Mouse (Mus musculus) hindbrain, embryonic 16.5 days (tissue): ENCODE measurements at regions not wholly inside any gene's neighbourhood (a gene's known extent, or its start where the extent isn't known, plus 50 kb on each side); places are given as distances from the start of the nearest gene placed in this dataset.
A peak's percentile ranks its signal among the peaks of the same experiment; 100 is the strongest.

ENCODE experiments used
- ATAC-seq: fragments of 200-750 bp; cut with Nextera tagmentation; 2 replicates; pipeline ENCODE4 v1.8.0; 2017; ENCODE audit warnings: moderate TSS enrichment, moderate library complexity
- H3K27ac ChIP-seq: fragments of 300-500 bp; sonication (generic); 2 replicates; pipeline ENCODE4 v1.5.1; 2014; ENCODE audit warnings: low read depth, mild to moderate bottlenecking, control low read depth, low read length, moderate library complexity
- H3K27me3 ChIP-seq: fragments of 300-500 bp; sonication (generic); replicated peaks from 2 replicates; pipeline ENCODE4 v1.6.1; 2014; ENCODE audit warnings: low read length; ENCODE audit not compliant: control insufficient read depth, insufficient read depth
- H3K36me3 ChIP-seq: fragments of 300-500 bp; sonication (generic); 2 replicates; pipeline ENCODE4 v1.6.1; 2014; ENCODE audit warnings: mild to moderate bottlenecking, low read length, moderate library complexity, mixed read lengths; ENCODE audit not compliant: control insufficient read depth, insufficient read depth
- H3K4me1 ChIP-seq: fragments of 300-500 bp; sonication (generic); 2 replicates; pipeline ENCODE4 v1.6.1; 2014; ENCODE audit warnings: low read depth, low read length; ENCODE audit not compliant: control insufficient read depth, insufficient read depth
- H3K4me2 ChIP-seq: fragments of 300-500 bp; sonication (generic); 2 replicates; pipeline ENCODE4 v1.6.1; 2014; ENCODE audit warnings: mild to moderate bottlenecking, low read length, control low read depth, moderate library complexity
- H3K4me3 ChIP-seq: fragments of 300-500 bp; sonication (generic); 2 replicates; pipeline ENCODE4 v1.5.1; 2014; ENCODE audit warnings: mild to moderate bottlenecking, low read length, control low read depth, moderate library complexity
- H3K9ac ChIP-seq: fragments of 300-500 bp; sonication (generic); 2 replicates; pipeline ENCODE4 v1.6.1; 2014; ENCODE audit warnings: low read depth, mild to moderate bottlenecking, control low read depth, low read length, moderate library complexity
- H3K9me3 ChIP-seq: fragments of 300-500 bp; sonication (generic); 2 replicates; pipeline ENCODE4 v1.6.1; 2014; ENCODE audit warnings: mild to moderate bottlenecking, low read length, moderate library complexity; ENCODE audit not compliant: control insufficient read depth
- WGBS: fragments of 180-500 bp; shearing (Covaris S2); extraction: QIAGEN DNeasy Blood & Tissue Kit; methylation state at CpG from one replicate; pipeline ENCODE4 v1.1.7; 2014; 5-methylcytosine and 5-hydroxymethylcytosine counted together

- Histone ChIP-seq H3K4me3 (no peak overlapping the region), H3K36me3 (no peaks in the 10 kb centered on the region), H3K9me3 (no peaks in the 10 kb centered on the region), H3K27me3 (no peaks in the 10 kb centered on the region), H3K27ac (no peak overlapping the region), H3K4me1 (no peaks in the 10 kb centered on the region), H3K4me2 (no peak overlapping the region), H3K9ac (no peak overlapping the region)
- peak; percentile 45; the same call in 1 of the 2 replicates for ATAC-seq
- WGBS, result 34% methylated on average over 2 of the region's 2 CpGs
Measured at GRCm38 (mm10) chr1:28677700-28678099, 102.4 kb downstream of the Gm597 start.

- no peak overlapping the region for H3K4me3 ChIP-seq
- no peak overlapping the region for H3K9ac ChIP-seq
- ATAC-seq, result no peak
- H3K27ac ChIP-seq, result no peak overlapping the region
- H3K4me1 ChIP-seq, result no peaks in the 10 kb centered on the region
- 33% methylated on average over 1 of the region's 1 CpGs for WGBS
- H3K4me2 ChIP-seq, result no peak overlapping the region
- H3K9me3 ChIP-seq, result no peaks in the 10 kb centered on the region
- H3K27me3 ChIP-seq, result no peaks in the 10 kb centered on the region
- no peaks in the 10 kb centered on the region for H3K36me3 ChIP-seq
Measured at GRCm38 (mm10) chr1:28675336-28675735, 104.7 kb downstream of the Gm597 start.

DNA sequence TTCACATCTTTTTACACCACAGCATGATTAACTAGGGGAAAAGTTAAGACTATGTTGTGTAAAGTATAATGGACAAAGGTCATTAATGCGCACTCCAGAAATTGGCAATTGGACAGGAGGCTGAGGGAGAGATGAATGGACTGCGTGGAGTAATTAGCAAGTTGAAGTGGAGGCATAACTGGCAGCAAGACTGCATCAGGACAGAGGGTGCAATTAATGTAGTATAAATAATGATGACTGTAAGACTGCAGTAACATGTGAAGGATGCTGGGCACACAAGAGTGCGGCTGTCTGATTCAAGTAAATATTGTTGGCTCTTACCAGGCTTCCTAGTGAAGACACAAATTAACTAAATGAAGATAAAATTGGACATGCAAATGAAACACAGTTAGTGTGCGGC, 139.2 kb downstream of the Gm597 start:
- H3K27me3 ChIP-seq, result no peaks in the 10 kb centered on the region
- H3K9ac ChIP-seq, result no peak overlapping the region
- no peaks in the 10 kb centered on the region for H3K9me3 ChIP-seq
- no peak for ATAC-seq
- H3K4me1 ChIP-seq, result no peaks in the 10 kb centered on the region
- no peaks in the 10 kb centered on the region for H3K36me3 ChIP-seq
- H3K4me3 ChIP-seq, result no peak overlapping the region
- 66% methylated on average over 4 of the region's 4 CpGs for WGBS
- H3K27ac ChIP-seq, result no peak overlapping the region
- no peak overlapping the region for H3K4me2 ChIP-seq

- no peak for ATAC-seq
- H3K4me2 ChIP-seq, result no peak overlapping the region
- H3K4me3 ChIP-seq, result no peak overlapping the region
- no peaks in the 10 kb centered on the region for H3K9me3 ChIP-seq
- H3K4me1 ChIP-seq, result no peaks in the 10 kb centered on the region
- H3K9ac ChIP-seq, result no peak overlapping the region
- H3K27ac ChIP-seq, result no peak overlapping the region
- H3K36me3 ChIP-seq, result no peaks in the 10 kb centered on the region
- no peaks in the 10 kb centered on the region for H3K27me3 ChIP-seq
- 91% methylated on average over 9 of the region's 9 CpGs for WGBS
Measured at GRCm38 (mm10) chr1:28622745-28623144, 157.3 kb downstream of the Gm597 start.

DNA sequence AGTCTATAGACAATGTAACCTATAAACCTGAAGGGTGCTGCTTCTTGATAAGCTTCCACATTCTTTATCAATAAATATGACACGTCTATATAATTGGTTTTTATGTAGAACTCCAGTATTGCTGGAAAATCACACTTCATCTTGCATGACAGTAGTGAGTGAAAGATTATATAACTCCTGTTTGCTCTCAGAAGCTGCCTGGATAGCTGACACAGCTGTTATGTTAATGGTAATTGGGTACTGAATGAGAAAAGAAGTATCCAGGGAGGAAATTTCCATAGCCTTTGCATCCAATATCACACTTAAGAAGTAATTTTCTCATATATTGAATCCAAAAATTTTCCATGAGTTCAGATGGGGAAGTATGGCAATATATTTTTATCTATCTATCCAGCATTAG, 177.7 kb downstream of the Gm597 start:
- Histone ChIP-seq H3K36me3 (no peaks in the 10 kb centered on the region), H3K4me3 (no peak overlapping the region), H3K9ac (no peak overlapping the region), H3K4me1 (no peaks in the 10 kb centered on the region), H3K27me3 (no peaks in the 10 kb centered on the region), H3K9me3 (no peaks in the 10 kb centered on the region), H3K27ac (no peak overlapping the region), H3K4me2 (no peak overlapping the region)
- ATAC-seq, result no peak
- 59% methylated on average over 1 of the region's 1 CpGs for WGBS

GRCm38 (mm10) chr1:28565383-28566154, 214.5 kb downstream of the Gm597 start:
- Histone ChIP-seq H3K27ac (no peak overlapping the region), H3K9ac (no peak overlapping the region), H3K4me1 (no peaks in the 10 kb centered on the region), H3K27me3 (no peaks in the 10 kb centered on the region), H3K4me2 (no peak overlapping the region), H3K36me3 (no peaks in the 10 kb centered on the region), H3K4me3 (no peak overlapping the region), H3K9me3 (no peaks in the 10 kb centered on the region)
- no peak for ATAC-seq
- 81% methylated on average over 11 of the region's 11 CpGs for WGBS

DNA sequence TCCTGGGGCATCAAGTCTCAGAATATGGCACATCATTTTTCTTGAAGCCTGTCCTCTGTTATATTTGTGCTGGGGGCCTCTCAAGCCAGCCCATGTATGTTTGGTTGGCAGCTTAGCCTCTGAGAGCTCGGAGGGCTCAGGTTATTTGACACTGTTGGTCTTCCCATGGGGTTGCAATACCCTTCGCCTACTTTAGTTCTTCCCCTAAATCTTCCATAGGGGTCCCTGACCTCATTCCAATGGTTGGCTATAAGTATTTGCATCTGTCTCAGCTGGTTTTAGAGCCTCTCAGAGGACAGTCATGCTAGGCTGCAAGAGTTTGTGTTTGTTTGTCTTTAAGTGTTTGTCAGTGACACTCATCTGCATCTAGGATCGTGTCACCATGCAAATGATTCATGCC, 216.2 kb downstream of the Gm597 start:
- H3K9ac ChIP-seq, result no peak overlapping the region
- no peaks in the 10 kb centered on the region for H3K27me3 ChIP-seq
- WGBS, result 73% methylated on average over 3 of the region's 3 CpGs
- no peak overlapping the region for H3K27ac ChIP-seq
- H3K9me3 ChIP-seq, result no peaks in the 10 kb centered on the region
- H3K36me3 ChIP-seq, result no peaks in the 10 kb centered on the region
- H3K4me2 ChIP-seq, result no peak overlapping the region
- no peaks in the 10 kb centered on the region for H3K4me1 ChIP-seq
- no peak for ATAC-seq
- no peak overlapping the region for H3K4me3 ChIP-seq
